ENCODE assay signal across 8 mouse cellular contexts in genomic region chr2:32587731-32588321, GRCm38 (mm10). TPM values are rescaled to one million over a fixed set of nuclear protein-coding genes. Genes with fewer than 3 reads are reported as not detected.
DNase-seq lines count a peak whose midpoint lies in the region; ATAC-seq lines count a peak whose summit lies in the region.

No protein-coding gene starts in this region.

- no peaks in the 10 kb centered on the region for H3K27me3 ChIP-seq in intestine, embryonic 15.5 days (replicated peaks)

- peaks cover 17% of the 10 kb centered on the region; the same call in 1 of the 2 replicates for H3K4me1 ChIP-seq in intestine, embryonic 15.5 days (replicated peaks)

- H3K9ac ChIP-seq in intestine, embryonic 15.5 days = peak overlapping the region; percentile 59

- H3K4me3 ChIP-seq in intestine, embryonic 15.5 days (replicated peaks) = peak overlapping the region; percentile 52

- no peaks in the 10 kb centered on the region for H3K9me3 ChIP-seq in intestine, embryonic 15.5 days

- H3K4me2 ChIP-seq in intestine, embryonic 15.5 days (replicated peaks) = peak overlapping the region; percentile 75

- no peaks in the 10 kb centered on the region for H3K36me3 ChIP-seq in intestine, embryonic 15.5 days

- DNase-seq in CD4-positive, CD25-positive, alpha-beta regulatory T cell, adult 2 months (ENCODE audit: low read depth, low spot score) = peak; percentile 71
- peak; percentile 98 for DNase-seq in heart, adult 11 months
- peak; percentile 48 to 60 for DNase-seq in lung, postnatal 4 days
- peak; percentile 51 to 71 for DNase-seq in spleen, postnatal 4 days (ENCODE audit: low spot score in 2 of 2)
- DNase-seq in right cerebral cortex, postnatal 36 days (ENCODE audit: low spot score in 2 of 2) = no peak
- DNase-seq in layer of hippocampus, adult 11-12 months (ENCODE audit: low spot score) = no peak

- peak; percentile 58 for ATAC-seq in activated CD4-positive, CD25-positive, alpha-beta regulatory T cell, adult 4 months
- no peak for ATAC-seq in intestine, embryonic 15.5 days

- H3K27ac ChIP-seq in intestine, embryonic 15.5 days = no peak overlapping the region

- 32% methylated on average over 9 of the region's 9 CpGs for WGBS in intestine, embryonic 15.5 days

RNA-seq across cellular contexts. Expression of gene St6galnac4, which starts 0.9 kb away (rescaled TPM):
- polyA plus RNA-seq in activated CD4-positive, CD25-positive, alpha-beta regulatory T cell, adult 4 months (2017; shearing (Covaris generic)) = 10 to 100 TPM; 30.7 to 39.8 TPM
- 16.4 and 18.8 TPM in 2 replicates for polyA plus RNA-seq in intestine, embryonic 15.5 days (2015; fragmentation: Nextera tagmentation; extraction: Ambion mirVana)

RNA-seq across cellular contexts. Expression of gene St6galnac6, which starts 11.7 kb away (rescaled TPM):
- 1 to 10 TPM; 2.5 to 3.4 TPM for polyA plus RNA-seq in activated CD4-positive, CD25-positive, alpha-beta regulatory T cell, adult 4 months (2017; shearing (Covaris generic))
- 14.0 and 15.7 TPM in 2 replicates for polyA plus RNA-seq in intestine, embryonic 15.5 days (2015; fragmentation: Nextera tagmentation; extraction: Ambion mirVana)

RNA-seq across cellular contexts. Expression of gene 9430097D07Rik, which starts 12.3 kb away (rescaled TPM):
- polyA plus RNA-seq in activated CD4-positive, CD25-positive, alpha-beta regulatory T cell, adult 4 months (2017; shearing (Covaris generic)) = not detected
- polyA plus RNA-seq in intestine, embryonic 15.5 days (2015; fragmentation: Nextera tagmentation; extraction: Ambion mirVana) = not detected in 2 replicates

RNA-seq across cellular contexts. Expression of gene Pip5kl1, which starts 13.2 kb away (rescaled TPM):
- not detected for polyA plus RNA-seq in activated CD4-positive, CD25-positive, alpha-beta regulatory T cell, adult 4 months (2017; shearing (Covaris generic))
- 0.56 and 0.69 TPM in 2 replicates for polyA plus RNA-seq in intestine, embryonic 15.5 days (2015; fragmentation: Nextera tagmentation; extraction: Ambion mirVana)

RNA-seq across cellular contexts. Expression of gene Dpm2, which starts 17.2 kb away (rescaled TPM):
- polyA plus RNA-seq in activated CD4-positive, CD25-positive, alpha-beta regulatory T cell, adult 4 months (2017; shearing (Covaris generic)) = 100 to 1,000 TPM; 107 to 124 TPM
- 115 and 121 TPM in 2 replicates for polyA plus RNA-seq in intestine, embryonic 15.5 days (2015; fragmentation: Nextera tagmentation; extraction: Ambion mirVana)

Comparison
In these comparisons a context has a peak if more than half of its experiments do, and no peak if none do; other contexts are left out.
1. DNase-seq: peak in CD4-positive, CD25-positive, alpha-beta regulatory T cell, adult 2 months (single experiment), heart, adult 11 months (single experiment), lung, postnatal 4 days (2 of 2) and spleen, postnatal 4 days (2 of 2); none in right cerebral cortex, postnatal 36 days (0 of 2) and layer of hippocampus, adult 11-12 months (single experiment).